In the genomic region with DNA sequence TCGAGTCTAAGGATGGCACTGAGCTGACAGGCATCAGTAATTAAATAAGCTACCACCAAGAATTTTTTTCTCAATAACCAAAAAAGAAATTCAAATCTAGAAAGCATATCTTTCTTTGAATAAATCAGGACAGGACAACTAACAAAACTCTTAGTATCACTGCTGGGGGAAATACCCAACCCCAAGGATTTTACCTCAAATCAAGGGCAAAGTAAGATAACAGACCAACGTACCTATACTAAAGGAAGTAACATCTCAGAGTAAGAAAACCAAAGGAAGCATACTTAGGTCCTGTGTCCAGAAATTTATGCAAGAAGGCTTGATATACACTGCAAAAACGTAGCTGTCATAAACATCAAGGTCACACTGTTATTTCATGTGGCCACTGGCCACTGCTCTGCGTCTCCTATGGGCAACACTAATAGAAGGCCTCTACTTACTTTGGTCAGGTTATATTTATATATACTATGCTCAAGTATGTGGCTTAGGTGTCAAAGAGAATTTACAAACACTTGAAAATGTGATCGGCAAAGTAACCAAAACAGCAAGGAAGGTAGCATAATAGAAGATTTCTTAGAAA, we compare ENCODE assay signal across 1 mouse cellular context.
TF ChIP-seq lines count a peak whose summit lies in the region.

No protein-coding gene starts in this region.

TF ChIP-seq in CH12.LX, 34 proteins besides CTCF, POLR2A, EP300 and RAD21 (continued from another document):
- TF ChIP-seq ZNF384 (IDR thresholded peaks at IDR 0.05; ENCODE audit: low read depth, low read length) (no peak), PAX5 (IDR thresholded peaks at IDR 0.05; ENCODE audit: low read length) (no peak), ZMIZ1 (IDR thresholded peaks at IDR 0.05; ENCODE audit: low read depth, low read length) (0 out of 2 replicates have a peak, but pooled peaks have one; percentile 40), ETS1 (conservative IDR thresholded peaks at IDR 0.05; ENCODE audit: low read depth, low read length) (no peak), GABPA (IDR thresholded peaks at IDR 0.05; ENCODE audit: insufficient replicate concordance, low read depth, low read length) (no peak), USF2 (conservative IDR thresholded peaks at IDR 0.05; ENCODE audit: low read depth, low read length) (no peak), USF1 (IDR thresholded peaks at IDR 0.05; ENCODE audit: low read depth, low read length) (no peak), CHD1 (IDR thresholded peaks at IDR 0.05; ENCODE audit: low read depth, low read length) (0 out of 2 replicates have a peak, but pooled peaks have one; percentile 32)
